Mouse (Mus musculus) CH12.LX (cell line): ENCODE results near the gene Gpr22. TPM values are rescaled to one million over a fixed set of nuclear protein-coding genes. Genes with fewer than 3 reads are reported as not detected.

ENCODE experiments used
- DNase-seq: peaks from one replicate; pipeline ENCODE4 v3.0.0-alpha.2; 2013; ENCODE audit errors: extremely low read depth
- H3K27ac ChIP-seq: 2 replicates; pipeline ENCODE4 v1.5.1; 2012; ENCODE audit warnings: low read depth, mild to moderate bottlenecking, control low read depth, moderate library complexity; ENCODE audit not compliant: insufficient read depth
- H3K27me3 ChIP-seq: replicated peaks from 2 replicates; pipeline ENCODE3; 2012; ENCODE audit warnings: inconsistent platforms
- H3K36me3 ChIP-seq, 2 experiments: replicated peaks in 1 of 2; 2 replicates each; pipeline versions ENCODE3 to v1.6.1; 2012; ENCODE audit warnings: inconsistent platforms in 1 of 2, low read length in 1 of 2, mild to moderate bottlenecking in 1 of 2, mixed read lengths in 1 of 2, moderate library complexity in 1 of 2; ENCODE audit not compliant: control insufficient read depth in 1 of 2, insufficient read depth in 1 of 2
- H3K4me1 ChIP-seq, 2 experiments: 2 replicates each; pipeline ENCODE4 v1.6.1; 2012; ENCODE audit warnings: inconsistent platforms in 1 of 2, moderate library complexity in 1 of 2; ENCODE audit not compliant: insufficient read depth in 2 of 2, control insufficient read depth in 1 of 2
- H3K4me2 ChIP-seq: 2 replicates; pipeline ENCODE4 v1.6.1; 2012; ENCODE audit warnings: low read depth, mild to moderate bottlenecking, control low read depth; ENCODE audit not compliant: poor library complexity, insufficient read depth, severe bottlenecking
- H3K4me3 ChIP-seq, 3 experiments: fragments of 150-350 bp in 1 of 3; sonication (generic) in 1 of 3; replicated peaks in 1 of 3; 2 replicates each; pipeline versions ENCODE3 to v1.5.1; 2011 to 2012; ENCODE audit warnings: low read depth in 2 of 3, low read length in 2 of 3, mild to moderate bottlenecking in 2 of 3, moderate library complexity in 2 of 3, control low read depth in 1 of 3, improper control_type of control experiment in 1 of 3, inconsistent platforms in 1 of 3, mixed read lengths in 1 of 3; ENCODE audit not compliant: poor library complexity in 1 of 3
- H3K79me2 ChIP-seq: replicated peaks from 2 replicates; pipeline ENCODE4 v1.6.1; 2012; ENCODE audit warnings: mild to moderate bottlenecking, moderate library complexity; ENCODE audit not compliant: control insufficient read depth, poor library complexity, insufficient read depth, severe bottlenecking; ENCODE audit errors: extremely low read depth
- H3K9ac ChIP-seq: 2 replicates; pipeline ENCODE4 v1.6.1; 2012; ENCODE audit warnings: low read depth, mild to moderate bottlenecking, control low read depth, moderate library complexity; ENCODE audit not compliant: insufficient read depth
- H3K9me3 ChIP-seq: replicated peaks from 2 replicates; pipeline ENCODE3; 2012; ENCODE audit warnings: low read length, inconsistent platforms, mixed read lengths
- CHD1 ChIP-seq: IDR thresholded peaks from 2 replicates; pipeline ENCODE4 v1.6.1; 2012; ENCODE audit warnings: low read depth, low read length, improper control_type of control experiment, inconsistent platforms
- CTCF ChIP-seq, 2 experiments: IDR thresholded peaks in 1 of 2; conservative IDR thresholded peaks in 1 of 2; 2 replicates each; pipeline ENCODE4 v1.5.1; 2011 to 2012; ENCODE audit warnings: low read depth in 2 of 2, low read length in 2 of 2, improper control_type of control experiment in 1 of 2, inconsistent platforms in 1 of 2, mild to moderate bottlenecking in 1 of 2, moderate library complexity in 1 of 2
- E2F4 ChIP-seq: IDR thresholded peaks from 2 replicates; pipeline ENCODE4 v1.6.1; 2011; ENCODE audit warnings: low read depth, low read length, improper control_type of control experiment; ENCODE audit not compliant: insufficient replicate concordance
- ELF1 ChIP-seq: IDR thresholded peaks from 2 replicates; pipeline ENCODE4 v1.6.1; 2014; ENCODE audit warnings: low read depth, mild to moderate bottlenecking, inconsistent platforms, low read length, improper control_type of control experiment
- EP300 ChIP-seq: IDR thresholded peaks from 2 replicates; pipeline ENCODE4 v1.6.1; 2011; ENCODE audit warnings: low read length, improper control_type of control experiment
- ETS1 ChIP-seq: conservative IDR thresholded peaks from 2 replicates; pipeline ENCODE4 v1.6.1; 2012; ENCODE audit warnings: low read depth, mild to moderate bottlenecking, inconsistent platforms, low read length, improper control_type of control experiment, moderate library complexity
- GABPA ChIP-seq: IDR thresholded peaks from 2 replicates; pipeline ENCODE4 v1.6.1; 2012; ENCODE audit warnings: low read depth, low read length, improper control_type of control experiment, inconsistent platforms; ENCODE audit not compliant: insufficient replicate concordance
- IRF4 ChIP-seq: IDR thresholded peaks from 2 replicates; pipeline ENCODE4 v1.6.1; 2014; ENCODE audit warnings: low read depth, mild to moderate bottlenecking, inconsistent platforms, low read length, improper control_type of control experiment
- KAT2A ChIP-seq: IDR thresholded peaks from 2 replicates; pipeline ENCODE4 v1.6.1; 2012; ENCODE audit warnings: low read length, improper control_type of control experiment, inconsistent platforms; ENCODE audit not compliant: insufficient replicate concordance
- MAFK ChIP-seq: IDR thresholded peaks from 2 replicates; pipeline ENCODE4 v1.6.1; 2011; ENCODE audit warnings: low read length, improper control_type of control experiment; ENCODE audit not compliant: insufficient replicate concordance
- MEF2A ChIP-seq: IDR thresholded peaks from 2 replicates; pipeline ENCODE4 v1.6.1; 2014; ENCODE audit warnings: low read depth, mild to moderate bottlenecking, inconsistent platforms, low read length, improper control_type of control experiment, borderline replicate concordance
- MYC ChIP-seq: IDR thresholded peaks from 2 replicates; pipeline ENCODE4 v1.6.1; 2011; ENCODE audit warnings: low read depth, mild to moderate bottlenecking, improper control_type of control experiment, low read length
- NELFE ChIP-seq: IDR thresholded peaks from 2 replicates; pipeline ENCODE4 v1.6.1; 2011; ENCODE audit warnings: low read depth, low read length, improper control_type of control experiment
- NRF1 ChIP-seq: IDR thresholded peaks from 2 replicates; pipeline ENCODE4 v1.6.1; 2014; ENCODE audit warnings: low read depth, mild to moderate bottlenecking, inconsistent platforms, low read length, improper control_type of control experiment, moderate library complexity
- PAX5 ChIP-seq: IDR thresholded peaks from 2 replicates; pipeline ENCODE4 v1.6.1; 2012; ENCODE audit warnings: low read length, inconsistent platforms, mixed read lengths
- POLR2A ChIP-seq: IDR thresholded peaks from 2 replicates; pipeline ENCODE4 v1.6.1; 2011; ENCODE audit warnings: low read depth, mild to moderate bottlenecking, improper control_type of control experiment, low read length
- RAD21 ChIP-seq: IDR thresholded peaks from 2 replicates; pipeline ENCODE4 v1.6.1; 2011; ENCODE audit warnings: low read depth, mild to moderate bottlenecking, low read length, improper control_type of control experiment, moderate library complexity
- RCOR1 ChIP-seq: conservative IDR thresholded peaks from 2 replicates; pipeline ENCODE4 v1.6.1; 2012; ENCODE audit warnings: low read depth, mild to moderate bottlenecking, inconsistent platforms, low read length, improper control_type of control experiment
- SMC3 ChIP-seq: IDR thresholded peaks from 2 replicates; pipeline ENCODE4 v1.6.1; 2011; ENCODE audit warnings: low read depth, low read length, improper control_type of control experiment
- TBP ChIP-seq: conservative IDR thresholded peaks from 2 replicates; pipeline ENCODE4 v1.6.1; 2011; ENCODE audit warnings: low read depth, low read length, improper control_type of control experiment
- TCF12 ChIP-seq: IDR thresholded peaks from 2 replicates; pipeline ENCODE4 v1.6.1; 2014; ENCODE audit warnings: low read depth, mild to moderate bottlenecking, inconsistent platforms, low read length, improper control_type of control experiment
- UBTF ChIP-seq: IDR thresholded peaks from 2 replicates; pipeline ENCODE4 v1.6.1; 2012; ENCODE audit warnings: low read depth, mild to moderate bottlenecking, inconsistent platforms, low read length, improper control_type of control experiment, moderate library complexity
- ZC3H11A ChIP-seq: IDR thresholded peaks from 2 replicates; pipeline ENCODE4 v1.6.1; 2012; ENCODE audit warnings: low read depth, mild to moderate bottlenecking, inconsistent platforms, low read length, improper control_type of control experiment
- dilution Hi-C: fragments of 300-500 bp; cut with MboI; formaldehyde crosslinking; loops from 2 replicates; pipeline ENCODE4 v1.14.3; 2020; ENCODE audit warnings: low sequenced_read_pairs; ENCODE audit not compliant: extremely low pct_unique_long_range_greater_than_20kb, extremely low pct_ligation_motif_present
- in situ Hi-C: fragments of 300-500 bp; cut with MboI; formaldehyde crosslinking; loops from 3 replicates; pipeline ENCODE4 v1.14.3; 2019; ENCODE audit warnings: low sequenced_read_pairs, low pct_ligation_motif_present, low pct_unique_long_range_greater_than_20kb, mixed read lengths
- polyA plus RNA-seq: library from polyadenylated mRNA; unstranded; fragments of >175 nt; gene quantifications from 2 replicates; pipeline ENCODE4 v1.2.1, GENCODE M21; 2012; ENCODE audit warnings: low read depth; ENCODE audit not compliant: insufficient read length
- total RNA-seq, 2 experiments: library from RNA; depleted of rRNA; stranded (reverse); fragments of 300-350 nt in 1 of 2; fragments of >200 nt in 1 of 2; gene quantifications; 2 replicates each; pipeline ENCODE4 v1.2.3; 2012 to 2014

Gpr22 gene
- total and polyA plus RNA-seq, 3 experiments, result not detected

- H3K36me3 ChIP-seq, result peaks cover 0 to 4% of the 10 kb centered on the region in 2 experiments
- H3K4me1 ChIP-seq, result no peaks in the 10 kb centered on the region
- in situ Hi-C loops, result loop anchor here (10.0 kb wide), 1 partner anchor 221 kb away; no protein-coding TSS in a partner anchor
- H3K9me3 ChIP-seq, result no peaks in the 10 kb centered on the region
- no peaks in the 10 kb centered on the region for H3K27me3 ChIP-seq
- H3K4me2 ChIP-seq, result no peak overlapping the region
- TF ChIP-seq TBP (no peak), ZC3H11A (no peak), TCF12 (no peak), MAFK (no peak), IRF4 (no peak)
- H3K79me2 ChIP-seq, result no peaks in the 10 kb centered on the region
- no peak for DNase-seq
- no peak overlapping the region for H3K9ac ChIP-seq
- no peak overlapping the region for H3K4me3 ChIP-seq
- H3K27ac ChIP-seq, result no peak overlapping the region
- dilution Hi-C loops, result no loop called here
Measured at GRCm38 (mm10) chr12:31725511-31726275, 11.9 kb upstream of the Gpr22 start.

DNA sequence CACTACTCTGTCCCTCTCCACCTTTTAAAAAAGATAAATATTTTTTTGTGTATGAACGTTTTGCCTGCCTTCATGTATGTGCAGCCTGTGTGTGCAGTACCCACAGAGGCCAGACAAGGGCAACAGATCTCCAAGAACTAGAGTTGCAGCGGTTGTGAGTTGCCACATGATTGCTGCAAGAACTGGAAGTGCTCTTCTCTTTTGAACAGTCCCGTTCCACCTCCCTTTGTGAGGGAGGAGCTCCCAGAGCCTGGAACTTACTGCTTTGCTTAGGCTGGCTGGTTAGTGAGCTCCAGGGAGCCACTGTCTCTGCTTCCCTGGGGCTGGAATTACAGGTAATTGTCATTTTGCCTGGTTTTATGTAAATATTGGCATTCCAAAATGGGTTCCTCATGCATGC is 10.8 kb upstream of the Gpr22 start:
- no peak for DNase-seq
- no peak overlapping the region for H3K9ac ChIP-seq
- H3K4me2 ChIP-seq, result no peak overlapping the region
- no peak overlapping the region for H3K27ac ChIP-seq
- no peaks in the 10 kb centered on the region for H3K27me3 ChIP-seq
- dilution Hi-C loops, result no loop called here
- H3K79me2 ChIP-seq, result no peaks in the 10 kb centered on the region
- no peak overlapping the region for H3K4me3 ChIP-seq
- in situ Hi-C loops, result loop anchor here (10.0 kb wide), 1 partner anchor 220 kb away; no protein-coding TSS in a partner anchor
- H3K4me1 ChIP-seq, result no peaks in the 10 kb centered on the region
- H3K36me3 ChIP-seq, result peaks cover 0 to 4% of the 10 kb centered on the region in 2 experiments
- TF ChIP-seq PAX5, result no peak
- no peak for TF ChIP-seq KAT2A
- H3K9me3 ChIP-seq, result no peaks in the 10 kb centered on the region

- no peaks in the 10 kb centered on the region for H3K79me2 ChIP-seq
- no peak overlapping the region for H3K4me2 ChIP-seq
- peaks cover 0 to 8% of the 10 kb centered on the region in 2 experiments; a peak in 2 of 4 replicates for H3K4me1 ChIP-seq
- H3K27me3 ChIP-seq, result no peaks in the 10 kb centered on the region
- no peaks in the 10 kb centered on the region for H3K9me3 ChIP-seq
- dilution Hi-C loops, result no loop called here
- H3K27ac ChIP-seq, result no peak overlapping the region
- H3K4me3 ChIP-seq, result no peak overlapping the region
- H3K36me3 ChIP-seq, result peaks cover 0 to 4% of the 10 kb centered on the region in 2 experiments
- H3K9ac ChIP-seq, result no peak overlapping the region
- in situ Hi-C loops, result loop anchor here (10.0 kb wide), 1 partner anchor 215 kb away; no protein-coding TSS in a partner anchor
- DNase-seq, result peak; percentile 11
- TF ChIP-seq CHD1, result no peak
- no peak for TF ChIP-seq PAX5
- no peak for TF ChIP-seq TCF12
- no peak for TF ChIP-seq ELF1
- TF ChIP-seq E2F4, result no peak
- TF ChIP-seq ETS1, result no peak
- no peak for TF ChIP-seq TBP
- TF ChIP-seq UBTF, result no peak
- TF ChIP-seq GABPA, result no peak
- no peak for TF ChIP-seq POLR2A
- TF ChIP-seq RAD21, result peak; percentile 77
- no peak for TF ChIP-seq NRF1
- TF ChIP-seq EP300, result no peak
- TF ChIP-seq MYC, result no peak
- no peak for TF ChIP-seq RCOR1
- no peak for TF ChIP-seq MEF2A
- TF ChIP-seq SMC3, result peak; percentile 59
- TF ChIP-seq NELFE, result no peak
- peak in 1 of 2 experiments; percentile 72; a peak in 2 of 4 replicates for TF ChIP-seq CTCF (conservative IDR thresholded peaks at IDR 0.05 in 1 of 2, IDR thresholded peaks at IDR 0.05 in 1 of 2; ENCODE audit: low read depth in 2 of 2, low read length in 2 of 2)
Measured at GRCm38 (mm10) chr12:31719586-31720275, 6.0 kb upstream of the Gpr22 start.
